Mouse (Mus musculus) liver, embryonic 16.5 days (tissue): ENCODE data around the gene Gm8247. TPM values are rescaled to one million over a fixed set of nuclear protein-coding genes. Genes with fewer than 3 reads are reported as not detected.
"Not testable (repeated sequence)": the region's sequence is repeated elsewhere in the genome, so short reads cannot be mapped to it uniquely, and the experiment has no call there.

ENCODE experiments used
- ATAC-seq: fragments of 200-750 bp; cut with Nextera tagmentation; 2 replicates; pipeline ENCODE4 v1.8.0; 2017; ENCODE audit warnings: low read depth, mild to moderate bottlenecking, moderate number of reproducible peaks, moderate library complexity
- H3K27ac ChIP-seq: fragments of 300-500 bp; sonication (generic); 2 replicates; pipeline ENCODE4 v1.5.1; 2014; ENCODE audit warnings: mild to moderate bottlenecking, low read length
- H3K27me3 ChIP-seq: fragments of 300-500 bp; sonication (generic); 2 replicates; pipeline ENCODE4 v1.6.1; 2014; ENCODE audit warnings: low read depth, low read length, mixed read lengths; ENCODE audit not compliant: control insufficient read depth, insufficient read depth
- H3K36me3 ChIP-seq: fragments of 300-500 bp; sonication (generic); 2 replicates; pipeline ENCODE4 v1.6.1; 2014; ENCODE audit warnings: mild to moderate bottlenecking; ENCODE audit not compliant: control insufficient read depth, insufficient read depth
- H3K4me1 ChIP-seq: fragments of 300-500 bp; sonication (generic); 2 replicates; pipeline ENCODE4 v1.6.1; 2014; ENCODE audit warnings: low read depth, low read length, mixed read lengths; ENCODE audit not compliant: control insufficient read depth
- H3K4me2 ChIP-seq: fragments of 300-500 bp; sonication (generic); 2 replicates; pipeline ENCODE4 v1.6.1; 2014; ENCODE audit warnings: low read depth, low read length, mixed read lengths
- H3K4me3 ChIP-seq: fragments of 300-500 bp; sonication (generic); 2 replicates; pipeline ENCODE4 v1.5.1; 2014; ENCODE audit warnings: low read depth, mild to moderate bottlenecking, low read length
- H3K9ac ChIP-seq: fragments of 300-500 bp; sonication (generic); 2 replicates; pipeline ENCODE4 v1.6.1; 2014; ENCODE audit warnings: low read depth, low read length
- H3K9me3 ChIP-seq: fragments of 300-500 bp; sonication (generic); replicated peaks from 2 replicates; pipeline ENCODE4 v1.6.1; 2016; ENCODE audit warnings: low read length; ENCODE audit not compliant: control insufficient read depth
- WGBS: fragments of 180-500 bp; shearing (Covaris S2); extraction: QIAGEN DNeasy Blood & Tissue Kit; methylation state at CpG from one replicate; pipeline ENCODE4 v1.1.7; 2014; ENCODE audit not compliant: insufficient replicate concordance; 5-methylcytosine and 5-hydroxymethylcytosine counted together
- polyA plus RNA-seq: library from polyadenylated mRNA; unstranded; fragments of >200 nt; fragmentation: Nextera tagmentation; extraction: Ambion mirVana; gene quantifications from 2 replicates; pipeline ENCODE4 v1.2.1, GENCODE M21; 2015

The Gm8247 gene
- not detected in 2 replicates for polyA plus RNA-seq

GRCm38 (mm10) chr14:44582853-44583252, at the start of gene Gm8247:
Gm8247 (plus strand) TSS chr14:44583153.
- H3K27me3 ChIP-seq, H3K9me3 ChIP-seq, H3K36me3 ChIP-seq, H3K4me1 ChIP-seq, H3K4me2 ChIP-seq, H3K9ac ChIP-seq, ATAC-seq, H3K4me3 ChIP-seq, H3K27ac ChIP-seq: not testable (repeated sequence)
- 66% methylated on average over 4 of the region's 4 CpGs for WGBS

GRCm38 (mm10) chr14:44547961-44548360, 35.0 kb upstream of the Gm8247 start:
- H3K9ac ChIP-seq, H3K4me1 ChIP-seq, H3K36me3 ChIP-seq, ATAC-seq, H3K27me3 ChIP-seq, H3K27ac ChIP-seq, H3K4me3 ChIP-seq, H3K4me2 ChIP-seq, H3K9me3 ChIP-seq: not testable (repeated sequence)
- WGBS: 45% methylated on average over 3 of the region's 5 CpGs

GRCm38 (mm10) chr14:44591765-44592164, 8.8 kb downstream of the Gm8247 start:
- not testable (repeated sequence) for H3K27me3 ChIP-seq, H3K36me3 ChIP-seq, H3K27ac ChIP-seq, H3K9ac ChIP-seq, H3K4me2 ChIP-seq, H3K4me1 ChIP-seq, H3K9me3 ChIP-seq, ATAC-seq, H3K4me3 ChIP-seq
- 32% methylated on average over 2 of the region's 2 CpGs for WGBS

- H3K36me3 ChIP-seq: not testable (repeated sequence)
These were observed 44.8 kb downstream of the Gm8247 start, which contains the start of gene Gm5624 for GRCm38 (mm10) chr14:44627737-44628136. Gm5624 (minus strand) TSS chr14:44627938.

More at GRCm38 (mm10) chr14:44627737-44628136, 44.8 kb downstream of the Gm8247 start, which contains the start of gene Gm5624:
- H3K4me2 ChIP-seq, H3K4me1 ChIP-seq, H3K9me3 ChIP-seq, H3K27me3 ChIP-seq, ATAC-seq, H3K9ac ChIP-seq, H3K4me3 ChIP-seq, H3K27ac ChIP-seq: not testable (repeated sequence)
- 44% methylated on average over 4 of the region's 4 CpGs for WGBS

Other genes with a start within 250 kb of the Gm8247 start
- not detected in 2 replicates for gene Gm5930, start 244.6 kb upstream of the Gm8247 start, polyA plus RNA-seq
- not detected in 2 replicates for gene Gm8229, start 217.8 kb upstream of the Gm8247 start, polyA plus RNA-seq
- gene Gm3371, start 172.5 kb upstream of the Gm8247 start, polyA plus RNA-seq: not detected in 2 replicates
- gene Gm8232, start 149.5 kb upstream of the Gm8247 start, polyA plus RNA-seq: not detected in 2 replicates
- gene BC061237, start 90.7 kb upstream of the Gm8247 start, polyA plus RNA-seq: not detected in 2 replicates
- gene Gm17093, start 64.9 kb upstream of the Gm8247 start, polyA plus RNA-seq: not detected in 2 replicates
- not detected in 2 replicates for gene Gm5624, start 44.8 kb downstream of the Gm8247 start, polyA plus RNA-seq
- not detected in 2 replicates for gene Gm8257, start 123.3 kb downstream of the Gm8247 start, polyA plus RNA-seq
- not detected in 2 replicates for gene Gm8267, start 167.2 kb downstream of the Gm8247 start, polyA plus RNA-seq